Mouse (Mus musculus) MEL (cell line): ENCODE measurements around the gene Col4a1. TPM values are rescaled to one million over a fixed set of nuclear protein-coding genes. Genes with fewer than 3 reads are reported as not detected.

Source experiments
- DNase-seq: peaks from one replicate; pipeline ENCODE4 v3.0.0; 2011; ENCODE audit warnings: low read depth, low spot score
- H3K27ac ChIP-seq: 2 replicates; pipeline ENCODE4 v1.5.1; 2012; ENCODE audit warnings: low read depth, mild to moderate bottlenecking, control low read depth, low read length, moderate library complexity; ENCODE audit not compliant: control insufficient read depth
- H3K27me3 ChIP-seq, 2 experiments: fragments of 150-350 bp in 1 of 2; sonication (generic) in 1 of 2; 2 replicates each; pipeline ENCODE4 v1.6.1; 2012; ENCODE audit warnings: low read length in 2 of 2, mild to moderate bottlenecking in 2 of 2, improper control_type of control experiment in 1 of 2, moderate library complexity in 1 of 2; ENCODE audit not compliant: insufficient read depth in 2 of 2, control insufficient read depth in 1 of 2
- H3K36me3 ChIP-seq, 2 experiments: 2 replicates each; pipeline ENCODE4 v1.6.1; 2012 to 2014; ENCODE audit warnings: low read length in 2 of 2, improper control_type of control experiment in 1 of 2, inconsistent platforms in 1 of 2, mild to moderate bottlenecking in 1 of 2; ENCODE audit not compliant: insufficient read depth in 2 of 2, control insufficient read depth in 1 of 2
- H3K4me1 ChIP-seq, 2 experiments: fragments of 150-350 bp in 1 of 2; sonication (generic) in 1 of 2; 2 replicates each; pipeline ENCODE4 v1.6.1; 2012; ENCODE audit warnings: low read length in 2 of 2, improper control_type of control experiment in 1 of 2, mild to moderate bottlenecking in 1 of 2; ENCODE audit not compliant: insufficient read depth in 2 of 2, control insufficient read depth in 1 of 2
- H3K4me3 ChIP-seq, 2 experiments: fragments of 150-350 bp in 1 of 2; sonication (generic) in 1 of 2; 2 replicates each; pipeline ENCODE4 v1.5.1; 2012; ENCODE audit warnings: low read depth in 2 of 2, low read length in 2 of 2, mild to moderate bottlenecking in 2 of 2, moderate library complexity in 2 of 2, control low read depth in 1 of 2, improper control_type of control experiment in 1 of 2; ENCODE audit not compliant: control insufficient read depth in 1 of 2, insufficient read depth in 1 of 2
- H3K79me2 ChIP-seq: 2 replicates; pipeline ENCODE4 v1.6.1; 2012; ENCODE audit warnings: mild to moderate bottlenecking, low read length, moderate library complexity; ENCODE audit not compliant: control insufficient read depth, poor library complexity, insufficient read depth
- H3K9ac ChIP-seq: 2 replicates; pipeline ENCODE4 v1.6.1; 2012; ENCODE audit warnings: low read depth, mild to moderate bottlenecking, control low read depth, low read length, moderate library complexity; ENCODE audit not compliant: control insufficient read depth, poor library complexity, severe bottlenecking
- H3K9me3 ChIP-seq: fragments of 150-350 bp; sonication (generic); replicated peaks from 2 replicates; pipeline ENCODE4 v1.6.1; 2012; ENCODE audit warnings: mild to moderate bottlenecking, low read length, improper control_type of control experiment, moderate library complexity; ENCODE audit not compliant: insufficient read depth
- CHD1 ChIP-seq: IDR thresholded peaks from 2 replicates; pipeline ENCODE4 v1.6.1; 2012; ENCODE audit warnings: low read depth, mild to moderate bottlenecking, inconsistent platforms, low read length, improper control_type of control experiment
- CHD2 ChIP-seq: IDR thresholded peaks from 2 replicates; pipeline ENCODE4 v1.6.1; 2011; ENCODE audit warnings: low read length, improper control_type of control experiment
- CTCF ChIP-seq, 3 experiments: IDR thresholded peaks in 2 of 3; conservative IDR thresholded peaks in 1 of 3; 2 replicates each; pipeline ENCODE4 v1.5.1; 2011 to 2012; ENCODE audit warnings: low read length in 3 of 3, low read depth in 2 of 3, mild to moderate bottlenecking in 2 of 3, improper control_type of control experiment in 1 of 3, inconsistent platforms in 1 of 3, mixed read lengths in 1 of 3, moderate library complexity in 1 of 3; ENCODE audit not compliant: control insufficient read depth in 1 of 3, insufficient read depth in 1 of 3, poor library complexity in 1 of 3, severe bottlenecking in 1 of 3
- E2F4 ChIP-seq: IDR thresholded peaks from 2 replicates; pipeline ENCODE4 v1.6.1; 2011; ENCODE audit warnings: low read depth, low read length, improper control_type of control experiment, borderline replicate concordance
- ELF1 ChIP-seq: IDR thresholded peaks from 2 replicates; pipeline ENCODE4 v1.6.1; 2014; ENCODE audit warnings: low read depth, mild to moderate bottlenecking, inconsistent platforms, low read length, improper control_type of control experiment, moderate library complexity
- EP300 ChIP-seq, 2 experiments: IDR thresholded peaks; 2 replicates each; pipeline ENCODE4 v1.6.1; 2011; ENCODE audit warnings: improper control_type of control experiment in 2 of 2, low read length in 2 of 2, low read depth in 1 of 2, mild to moderate bottlenecking in 1 of 2
- ETS1 ChIP-seq: IDR thresholded peaks from 2 replicates; pipeline ENCODE4 v1.6.1; 2012; ENCODE audit warnings: low read depth, mild to moderate bottlenecking, inconsistent platforms, low read length, improper control_type of control experiment, moderate library complexity
- HCFC1 ChIP-seq: IDR thresholded peaks from 2 replicates; pipeline ENCODE4 v1.6.1; 2012; ENCODE audit warnings: low read depth, mild to moderate bottlenecking, inconsistent platforms, low read length, improper control_type of control experiment, moderate library complexity
- JUND ChIP-seq: IDR thresholded peaks from 2 replicates; pipeline ENCODE4 v1.6.1; 2011; ENCODE audit warnings: low read depth, mild to moderate bottlenecking, improper control_type of control experiment, low read length
- MAFK ChIP-seq: IDR thresholded peaks from 2 replicates; pipeline ENCODE4 v1.6.1; 2011; ENCODE audit warnings: low read depth, mild to moderate bottlenecking, low read length, improper control_type of control experiment, borderline replicate concordance
- MAX ChIP-seq: IDR thresholded peaks from 2 replicates; pipeline ENCODE4 v1.6.1; 2011; ENCODE audit warnings: low read length, improper control_type of control experiment
- MAZ ChIP-seq: IDR thresholded peaks from 2 replicates; pipeline ENCODE4 v1.6.1; 2012; ENCODE audit warnings: low read depth, mild to moderate bottlenecking, inconsistent platforms, low read length, improper control_type of control experiment
- MEF2A ChIP-seq: IDR thresholded peaks from 2 replicates; pipeline ENCODE4 v1.6.1; 2014; ENCODE audit warnings: low read depth, mild to moderate bottlenecking, inconsistent platforms, low read length, improper control_type of control experiment; ENCODE audit not compliant: poor library complexity, insufficient replicate concordance, severe bottlenecking; ENCODE audit errors: extremely low read depth
- MYB ChIP-seq: IDR thresholded peaks from 2 replicates; pipeline ENCODE4 v1.6.1; 2011; ENCODE audit warnings: mild to moderate bottlenecking, low read depth, low read length, improper control_type of control experiment
- NELFE ChIP-seq: IDR thresholded peaks from 2 replicates; pipeline ENCODE4 v1.6.1; 2011; ENCODE audit warnings: low read depth, low read length, improper control_type of control experiment
- NRF1 ChIP-seq: IDR thresholded peaks from 2 replicates; pipeline ENCODE4 v1.6.1; 2014; ENCODE audit warnings: low read depth, mild to moderate bottlenecking, inconsistent platforms, low read length, improper control_type of control experiment, moderate library complexity; ENCODE audit not compliant: poor library complexity, insufficient read depth, severe bottlenecking
- POLR2AphosphoS2 ChIP-seq: IDR thresholded peaks from 2 replicates; pipeline ENCODE4 v1.6.1; 2011; ENCODE audit warnings: low read length, improper control_type of control experiment
- POLR2AphosphoS5 ChIP-seq: IDR thresholded peaks from 2 replicates; pipeline ENCODE4 v1.6.1; 2012; ENCODE audit warnings: low read depth, borderline replicate concordance, mild to moderate bottlenecking, inconsistent platforms, low read length, moderate library complexity, mixed read lengths
- RAD21 ChIP-seq: IDR thresholded peaks from 2 replicates; pipeline ENCODE4 v1.6.1; 2011; ENCODE audit warnings: mild to moderate bottlenecking, low read depth, low read length, improper control_type of control experiment
- RCOR1 ChIP-seq: IDR thresholded peaks from 2 replicates; pipeline ENCODE4 v1.6.1; 2012; ENCODE audit warnings: low read depth, mild to moderate bottlenecking, inconsistent platforms, low read length, improper control_type of control experiment
- SIN3A ChIP-seq: IDR thresholded peaks from 2 replicates; pipeline ENCODE4 v1.6.1; 2012; ENCODE audit warnings: low read length, improper control_type of control experiment, inconsistent platforms
- SMC3 ChIP-seq: IDR thresholded peaks from 2 replicates; pipeline ENCODE4 v1.6.1; 2011; ENCODE audit warnings: low read depth, low read length, improper control_type of control experiment
- TBP ChIP-seq: IDR thresholded peaks from 2 replicates; pipeline ENCODE4 v1.8.0; 2011; ENCODE audit warnings: low read depth, low read length, improper control_type of control experiment
- UBTF ChIP-seq: IDR thresholded peaks from 2 replicates; pipeline ENCODE4 v1.6.1; 2012; ENCODE audit warnings: low read depth, mild to moderate bottlenecking, inconsistent platforms, low read length, improper control_type of control experiment, moderate library complexity, borderline replicate concordance; ENCODE audit not compliant: insufficient read depth
- USF2 ChIP-seq, 2 experiments: IDR thresholded peaks; 2 replicates each; pipeline ENCODE4 v1.6.1; 2011 to 2012; ENCODE audit warnings: improper control_type of control experiment in 2 of 2, low read length in 2 of 2, borderline replicate concordance in 1 of 2, inconsistent platforms in 1 of 2, low read depth in 1 of 2, mild to moderate bottlenecking in 1 of 2; ENCODE audit not compliant: insufficient read depth in 1 of 2
- ZMIZ1 ChIP-seq: IDR thresholded peaks from 2 replicates; pipeline ENCODE4 v1.6.1; 2012; ENCODE audit warnings: low read depth, mild to moderate bottlenecking, inconsistent platforms, low read length, improper control_type of control experiment, moderate library complexity
- polyA plus RNA-seq, 2 experiments: library from polyadenylated mRNA; stranded (reverse) in 1 of 2; unstranded in 1 of 2; fragments of >175 nt in 1 of 2; fragments of >200 nt in 1 of 2; gene quantifications; 2 replicates each; pipeline versions ENCODE4 v1.2.1 to v1.2.4; 2012; ENCODE audit warnings: low replicate concordance in 2 of 2, low read depth in 1 of 2; ENCODE audit not compliant: insufficient read length in 2 of 2, insufficient read depth in 1 of 2, missing spikeins in 1 of 2
- total RNA-seq: library from RNA; depleted of rRNA; stranded (reverse); fragments of 300-350 nt; gene quantifications from 2 replicates; pipeline ENCODE4 v1.2.3, GENCODE M21; 2012

Col4a1 gene
- total and polyA plus RNA-seq, 3 experiments, result 0.31 TPM; not detected in 2

DNA sequence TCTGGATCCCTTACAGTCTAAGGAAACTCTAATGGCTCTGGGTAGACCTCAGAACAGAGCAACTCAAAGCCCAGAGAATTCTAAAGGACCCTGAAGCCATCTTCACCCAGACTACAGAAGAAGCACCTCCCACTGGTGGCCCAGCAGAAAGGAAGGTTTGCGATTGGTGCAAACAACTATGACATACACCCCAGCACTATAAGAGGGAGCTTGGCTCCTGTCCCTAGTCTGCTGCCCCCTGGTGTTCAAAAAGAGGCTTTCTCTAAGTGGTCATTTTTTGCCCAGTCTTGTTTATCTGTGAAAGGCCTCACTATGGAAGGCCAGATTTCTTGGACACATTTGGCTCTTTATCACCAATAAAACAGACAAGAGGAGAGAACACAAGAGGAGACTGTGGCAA is 97.4 kb downstream of the Col4a1 start:
- peak; percentile 48 for DNase-seq
- Histone ChIP-seq H3K27ac (no peak overlapping the region), H3K79me2 (no peaks in the 10 kb centered on the region), H3K9me3 (no peaks in the 10 kb centered on the region), H3K4me3 (no peak overlapping the region), H3K9ac (no peak overlapping the region), H3K27me3 (no peaks in the 10 kb centered on the region; a peak in 1 of 4 replicates), H3K36me3 (no peaks in the 10 kb centered on the region), H3K4me1 (no peaks in the 10 kb centered on the region)
- TF ChIP-seq SMC3, result peak; percentile 74
- TF ChIP-seq CTCF (IDR thresholded peaks at IDR 0.05 in 2 of 3, conservative IDR thresholded peaks at IDR 0.05 in 1 of 3; ENCODE audit: control insufficient read depth in 1 of 3, insufficient read depth in 1 of 3, low read depth in 2 of 3, low read length in 3 of 3, poor library complexity in 1 of 3, severe bottlenecking in 1 of 3), result peak; percentile 60 to 65 (median 60)
- peak; percentile 39 for TF ChIP-seq RAD21
- TF ChIP-seq E2F4, result no peak

- Histone ChIP-seq H3K4me1 (no peaks in the 10 kb centered on the region), H3K79me2 (no peaks in the 10 kb centered on the region), H3K4me3 (no peak overlapping the region), H3K36me3 (no peaks in the 10 kb centered on the region), H3K27ac (no peak overlapping the region), H3K9me3 (no peaks in the 10 kb centered on the region), H3K27me3 (no peaks in the 10 kb centered on the region), H3K9ac (no peak overlapping the region)
- DNase-seq, result no peak
- TF ChIP-seq MAX (no peak), POLR2AphosphoS2 (no peak), MAZ (no peak), SIN3A (no peak), TBP (no peak), SMC3 (no peak), HCFC1 (no peak), CHD2 (no peak), USF2 (IDR thresholded peaks at IDR 0.05; ENCODE audit: borderline replicate concordance in 1 of 2, insufficient read depth in 1 of 2, low read depth in 1 of 2, low read length in 2 of 2) (no peak), RCOR1 (no peak)
Measured at GRCm38 (mm10) chr8:11206509-11206908, 106.1 kb downstream of the Col4a1 start.

DNA sequence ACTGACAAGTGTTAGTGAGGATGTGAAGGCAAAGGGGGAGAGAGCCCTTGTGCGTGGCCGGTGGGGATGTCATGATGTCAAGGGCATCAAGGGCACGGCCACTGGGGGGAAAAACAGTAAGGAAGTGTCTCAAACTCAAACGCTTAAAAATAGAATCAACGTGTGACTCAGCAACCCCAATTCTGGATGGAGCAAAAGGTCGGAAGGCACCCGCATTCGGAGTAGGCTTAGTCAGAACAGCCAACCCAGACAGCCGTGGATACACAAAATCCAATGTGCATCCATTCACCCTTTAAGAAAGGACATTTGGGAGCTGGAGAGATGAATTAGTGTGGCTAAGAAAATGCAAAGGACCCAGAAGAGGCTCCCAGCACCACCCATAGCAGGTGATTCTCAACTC is 107.1 kb downstream of the Col4a1 start:
- Histone ChIP-seq H3K4me1 (no peaks in the 10 kb centered on the region), H3K9ac (no peak overlapping the region), H3K4me3 (no peak overlapping the region), H3K27ac (no peak overlapping the region), H3K79me2 (no peaks in the 10 kb centered on the region), H3K9me3 (no peaks in the 10 kb centered on the region), H3K27me3 (no peaks in the 10 kb centered on the region), H3K36me3 (no peaks in the 10 kb centered on the region)
- no peak for DNase-seq
- TF ChIP-seq ETS1 (no peak), POLR2AphosphoS2 (no peak), CHD1 (no peak), MYB (no peak), ELF1 (no peak), JUND (no peak), RCOR1 (no peak), ZMIZ1 (no peak), E2F4 (no peak), EP300 (IDR thresholded peaks at IDR 0.05; ENCODE audit: low read depth in 1 of 2, low read length in 2 of 2) (no peak), MAFK (no peak), NELFE (no peak), NRF1 (no peak), POLR2AphosphoS5 (no peak), UBTF (no peak), MEF2A (no peak)
